Mouse (Mus musculus) spleen, postnatal 14 days (tissue): ENCODE measurements around the gene Olfr1413.

Experiments
- DNase-seq, 2 experiments: peaks; one replicate each; pipeline ENCODE4 v3.0.0; 2021 to 2022; ENCODE audit warnings: low spot score in 2 of 2

Olfr1413 gene

DNA sequence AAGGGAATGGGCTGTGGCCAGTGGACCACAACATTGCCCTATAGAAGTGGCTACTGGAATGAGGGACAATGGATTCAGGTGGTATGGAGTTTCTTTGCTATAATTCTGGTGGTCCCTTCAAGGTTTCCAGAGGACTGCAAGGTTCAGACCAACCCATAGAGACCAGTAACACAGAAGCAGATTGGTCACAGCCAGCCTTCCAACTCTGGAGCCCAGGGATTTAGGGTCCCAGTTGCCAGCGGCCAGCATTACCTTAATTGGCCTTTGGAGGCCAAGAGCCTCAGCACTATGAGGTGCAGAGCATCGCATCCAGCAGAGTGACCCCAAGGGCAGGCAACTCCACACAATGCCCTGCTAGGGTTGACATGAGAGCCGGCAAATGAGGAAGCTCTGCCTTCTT, at the start of gene Olfr1413:
Gene Olfr1413, plus strand, starts transcription at position 301 of the 400 bp plus-strand sequence.
- no peak for DNase-seq

DNA sequence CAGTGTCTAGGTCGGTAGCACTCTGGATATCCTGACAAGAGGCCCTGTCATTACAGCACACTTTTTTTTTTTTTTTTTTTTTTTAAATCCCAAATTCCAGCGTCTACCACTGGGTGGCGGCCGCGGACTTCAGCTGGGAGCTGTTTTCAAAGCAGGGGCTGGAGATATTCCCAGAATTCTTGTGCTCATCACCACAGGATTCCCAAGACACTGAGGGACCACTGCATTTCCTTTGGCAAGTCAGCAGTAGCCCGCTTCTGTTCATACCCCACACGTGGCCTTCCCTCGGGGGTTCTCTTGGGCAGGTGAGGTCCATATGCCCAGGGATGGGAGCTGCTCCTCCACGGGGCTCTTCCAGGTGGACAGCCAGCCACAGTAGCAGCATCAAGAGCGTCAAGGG, 49.7 kb upstream of the Olfr1413 start:
- no peak for DNase-seq

DNA sequence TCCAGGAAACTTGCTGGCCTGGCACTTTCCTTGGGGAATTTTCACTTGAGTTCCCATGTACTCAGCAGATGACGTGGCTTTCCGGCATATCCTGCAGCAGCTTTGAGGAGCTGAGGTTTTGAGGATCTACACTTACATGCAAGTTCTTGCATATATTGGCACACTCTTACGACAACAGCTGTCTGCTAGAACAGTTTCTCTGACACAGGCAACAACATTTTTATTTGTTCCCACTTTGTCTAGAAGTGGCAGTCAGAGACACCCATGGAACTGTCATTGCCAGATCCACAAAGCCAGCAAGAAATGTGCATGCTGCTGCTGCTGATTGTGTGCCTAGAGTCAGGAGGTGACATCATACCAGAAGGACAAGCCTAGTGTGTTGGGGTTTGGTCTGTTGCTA, 47.4 kb upstream of the Olfr1413 start:
- DNase-seq, result no peak

DNA sequence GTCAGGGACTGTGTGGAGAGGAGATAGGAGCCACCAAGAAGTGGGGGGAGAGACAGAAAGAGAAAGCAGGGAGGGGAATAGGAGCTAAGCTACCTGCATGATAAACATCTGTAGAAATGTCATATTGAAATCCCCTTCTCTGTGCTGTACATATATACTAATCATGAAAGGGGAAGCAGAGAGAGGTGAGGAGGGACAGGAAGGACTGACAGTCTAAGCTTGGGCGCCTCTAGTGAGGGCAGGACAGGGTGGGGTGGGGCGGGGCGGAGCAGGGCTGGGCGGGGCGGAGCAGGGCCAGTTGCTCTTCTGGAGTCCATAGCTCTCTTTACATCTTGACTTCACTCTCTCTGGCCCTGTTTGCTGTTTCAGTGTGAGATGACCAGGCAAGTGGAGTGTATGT, 34.1 kb upstream of the Olfr1413 start:
- DNase-seq, result no peak

DNA sequence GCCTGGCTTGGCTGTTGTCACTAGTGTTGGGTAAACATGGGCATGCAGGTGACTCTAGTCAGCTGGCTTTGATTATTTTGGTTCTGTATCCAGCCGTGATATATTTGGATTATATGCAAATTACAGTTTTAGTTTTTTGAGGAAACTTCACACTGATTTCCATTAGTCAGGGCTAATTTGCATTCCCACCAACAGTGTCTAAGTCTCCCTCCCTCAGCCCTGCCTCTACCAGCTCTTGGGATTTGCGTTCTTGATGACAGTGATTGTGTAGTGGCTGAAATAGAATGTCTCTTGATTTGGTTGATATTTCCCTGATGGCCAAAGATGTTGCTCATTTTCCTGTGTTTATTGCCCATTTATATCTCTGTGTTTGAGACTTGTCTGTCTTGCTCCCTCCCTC, 32.1 kb upstream of the Olfr1413 start:
- no peak for DNase-seq

DNA sequence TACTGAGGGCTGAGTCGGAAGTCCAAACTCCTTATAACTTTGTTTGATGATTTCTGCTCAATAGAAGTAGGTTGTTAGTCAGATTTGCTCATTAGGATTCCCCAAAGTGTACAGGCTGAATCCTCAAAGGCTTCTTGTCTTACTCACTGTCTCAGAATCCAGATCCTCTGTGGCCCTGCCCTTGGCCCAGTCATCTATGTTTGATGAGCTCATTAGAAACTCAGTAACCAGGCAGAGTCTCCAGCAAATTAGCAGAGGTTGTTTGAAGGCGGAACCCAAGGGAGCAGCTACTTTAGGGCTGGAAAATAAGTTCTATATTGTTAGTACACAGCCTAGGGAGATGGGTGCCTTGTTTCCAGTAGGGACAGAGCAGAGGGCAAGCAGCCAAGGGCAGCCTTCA, 25.2 kb upstream of the Olfr1413 start:
- DNase-seq, result no peak

DNA sequence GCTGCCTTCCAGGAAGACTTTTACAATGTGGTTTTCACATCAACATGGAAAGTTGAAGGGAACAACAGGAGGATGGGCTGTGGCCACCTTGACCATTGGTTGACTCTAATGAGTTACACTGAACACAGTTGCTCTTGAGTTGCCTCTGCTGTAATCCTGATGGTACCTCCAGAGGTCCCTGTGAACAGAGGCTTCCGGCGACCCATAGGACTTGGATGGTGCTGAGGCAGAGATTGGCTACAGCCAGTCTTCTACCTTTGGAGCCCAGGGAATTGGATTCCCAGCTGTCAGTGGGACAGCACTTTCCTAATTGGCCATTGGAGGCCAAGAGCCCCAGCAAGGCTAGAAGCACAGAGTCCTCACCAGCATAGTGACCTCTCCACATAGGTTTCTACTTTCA, 14.4 kb downstream of the Olfr1413 start, which contains the start of gene Olfr1412:
Gene Olfr1412, plus strand, starts transcription at position 301 of the 400 bp plus-strand sequence.
- no peak for DNase-seq

DNA sequence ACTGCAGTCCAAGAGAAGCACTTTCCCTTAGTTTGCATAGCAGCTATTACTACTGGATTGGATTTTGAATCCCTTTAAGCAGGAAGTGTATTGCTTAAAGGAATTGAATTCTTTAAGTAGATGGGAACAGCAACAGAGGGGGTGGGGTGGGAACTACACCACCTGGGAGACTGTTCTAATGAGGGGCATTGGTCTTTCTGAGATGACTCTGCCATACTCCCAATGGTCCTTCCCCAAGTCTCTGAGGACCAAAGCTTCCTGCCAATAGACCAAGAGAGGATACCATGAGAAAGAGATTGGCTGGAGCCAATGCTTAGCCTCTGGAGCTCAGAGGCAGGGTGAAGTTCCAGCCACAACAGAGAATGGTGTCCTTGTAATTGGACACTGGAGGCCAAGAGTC, 23.0 kb downstream of the Olfr1413 start, which contains the start of gene Olfr1411:
Gene Olfr1411, plus strand, starts transcription at position 301 of the 400 bp plus-strand sequence.
- no peak for DNase-seq

DNA sequence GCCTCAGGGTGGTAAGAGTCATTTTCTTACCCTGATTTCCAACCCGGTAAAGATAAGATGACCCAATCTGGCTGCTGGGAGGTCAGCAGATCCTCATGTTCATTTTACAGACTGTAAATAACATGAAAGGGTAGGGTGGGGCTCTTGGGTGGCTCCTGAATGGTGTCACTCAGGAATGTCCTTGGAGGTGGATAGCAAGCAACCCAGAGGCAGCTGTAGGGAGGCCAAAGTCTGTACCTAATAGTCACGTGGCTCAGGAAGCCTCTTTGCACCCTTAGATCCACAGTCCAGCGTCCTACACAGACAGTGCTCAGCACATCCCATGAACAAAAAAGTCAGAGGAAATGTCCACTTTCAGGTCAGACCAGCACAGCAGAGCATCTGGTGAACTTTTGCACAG, 24.9 kb downstream of the Olfr1413 start:
- DNase-seq, result no peak

DNA sequence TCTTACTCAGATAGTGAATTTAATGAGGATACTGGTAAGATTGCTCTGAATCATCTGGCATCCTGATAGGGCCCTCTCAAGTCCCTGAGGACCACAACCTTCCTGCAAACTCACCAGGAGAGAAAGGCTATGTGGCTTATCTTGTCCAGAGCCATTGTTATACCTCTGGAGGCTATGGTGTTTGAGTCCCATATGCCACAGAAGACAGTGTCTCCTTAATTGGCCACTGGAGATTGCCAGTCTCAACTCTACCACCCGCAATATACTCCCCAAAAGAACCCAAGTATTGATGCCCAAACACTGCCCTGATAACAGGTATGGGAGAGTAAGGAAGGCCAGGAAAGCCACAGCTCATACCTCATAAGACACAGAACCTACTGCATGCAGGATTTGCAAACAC, 34.4 kb downstream of the Olfr1413 start, which contains the start of gene Olfr1410:
Gene Olfr1410, plus strand, starts transcription at position 301 of the 400 bp plus-strand sequence.
- no peak for DNase-seq

DNA sequence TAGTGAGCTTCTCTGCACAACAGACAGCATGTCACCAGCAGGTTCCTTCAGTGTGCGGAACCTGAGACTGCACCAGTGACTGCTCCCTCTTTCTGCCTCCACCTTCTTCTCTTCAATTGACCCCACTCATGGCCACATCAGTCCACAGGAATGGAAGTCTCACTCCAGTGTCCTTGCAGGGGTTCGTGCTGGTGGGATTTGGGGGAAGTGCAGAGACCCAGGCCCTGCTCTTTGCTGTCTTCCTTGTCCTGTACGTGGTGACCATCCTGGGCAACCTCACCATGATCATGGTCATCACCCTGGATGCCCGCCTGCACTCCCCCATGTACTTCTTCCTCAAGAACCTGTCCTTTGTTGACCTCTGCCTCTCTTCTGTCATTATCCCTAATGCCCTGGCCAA, 36.6 kb downstream of the Olfr1413 start:
- no peak for DNase-seq

DNA sequence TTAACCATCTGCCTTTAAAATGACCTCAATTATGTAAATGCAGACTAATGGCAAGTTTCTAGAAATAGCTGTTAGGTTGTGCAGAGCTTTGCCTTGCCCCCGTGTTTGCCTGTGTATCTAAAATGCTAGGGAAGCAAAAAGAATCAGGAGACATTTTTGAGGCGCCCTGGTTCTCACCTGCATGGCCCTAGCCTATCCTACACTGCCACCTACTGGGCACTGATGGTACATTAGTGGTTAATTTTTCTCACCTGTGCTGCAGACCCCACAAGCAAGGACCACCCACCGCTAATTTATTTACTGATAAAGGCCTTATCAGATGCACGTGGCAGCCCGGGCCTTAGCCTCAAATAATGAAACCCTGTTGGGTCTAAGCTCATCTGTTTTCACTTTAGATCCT, 39.9 kb downstream of the Olfr1413 start:
- peak in 1 of 2 experiments; percentile 45 for DNase-seq

DNA sequence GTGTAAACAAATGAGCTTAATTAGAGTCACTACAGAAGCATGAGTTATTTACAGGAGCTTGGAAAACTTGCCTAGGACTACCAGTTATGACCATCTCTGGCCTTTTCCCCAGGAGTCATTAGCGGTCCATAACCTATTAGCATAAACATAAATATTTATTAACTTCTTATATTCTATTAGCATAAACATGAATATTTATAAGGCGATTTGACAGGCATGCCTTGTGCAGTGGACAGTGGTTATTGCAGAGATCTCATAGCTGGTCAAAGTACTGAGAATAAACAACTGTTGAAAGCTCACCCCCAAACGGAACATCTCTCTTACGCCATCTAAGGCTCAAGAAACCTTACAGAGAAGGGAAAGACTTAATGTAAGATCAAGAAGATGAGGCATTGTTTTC, 42.1 kb downstream of the Olfr1413 start:
- DNase-seq, result no peak

DNA sequence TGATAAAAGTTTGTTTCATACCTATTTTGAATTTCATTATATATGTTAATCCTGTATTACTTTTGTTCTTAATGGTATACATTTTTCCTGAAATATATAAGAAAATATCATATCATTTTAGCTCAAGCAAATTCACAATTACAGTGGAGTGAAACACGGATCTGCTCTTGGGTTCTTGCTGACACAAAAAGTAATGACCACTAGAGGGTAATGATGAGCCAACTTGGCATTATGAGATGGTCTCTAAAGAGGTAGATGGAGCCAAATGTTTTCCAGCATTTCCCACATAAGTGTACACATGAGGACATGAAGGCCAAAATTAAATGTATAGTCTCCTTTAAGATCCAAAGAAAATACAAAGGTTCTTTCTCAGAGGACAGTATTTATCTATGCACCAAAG, 43.4 kb downstream of the Olfr1413 start:
- no peak for DNase-seq

DNA sequence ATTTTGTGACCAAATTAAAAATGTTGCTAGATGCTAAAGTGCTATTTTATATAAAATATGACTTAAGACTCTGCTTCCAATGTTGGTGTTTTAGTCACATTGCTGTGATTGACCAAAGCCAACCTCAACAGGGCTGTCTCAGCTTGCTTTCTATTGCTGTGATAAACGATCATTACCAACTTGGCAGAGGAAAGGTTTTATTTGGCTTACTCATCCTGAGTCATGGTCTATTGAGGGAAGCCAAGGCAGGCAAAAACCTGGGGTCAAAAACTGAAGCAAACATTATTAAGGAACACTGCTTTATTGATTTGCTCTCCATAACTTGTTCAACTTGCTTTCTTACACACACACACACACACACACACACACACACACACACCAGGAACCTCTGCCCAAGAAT, 44.9 kb downstream of the Olfr1413 start:
- DNase-seq, result no peak

DNA sequence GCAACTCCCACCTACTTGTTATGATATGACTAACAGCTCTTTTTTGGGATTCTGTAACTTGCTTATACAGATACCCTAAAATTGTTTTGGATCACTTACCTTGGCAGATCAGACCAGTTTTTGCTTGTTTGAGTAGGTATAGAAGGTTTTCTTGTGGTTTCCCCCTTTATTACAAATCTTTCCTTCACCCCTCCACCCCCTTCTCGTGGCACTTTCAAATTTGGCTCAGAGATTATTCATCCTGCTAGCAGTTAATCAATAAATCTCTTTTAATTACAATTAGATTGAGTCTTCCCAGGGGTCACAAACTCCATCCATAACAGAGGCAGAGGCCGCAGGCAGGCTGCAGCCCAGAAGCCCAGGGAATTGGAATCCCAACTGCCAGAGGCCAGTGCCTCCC, 46.4 kb downstream of the Olfr1413 start, which contains the start of gene Olfr12:
Gene Olfr12, plus strand, starts transcription at position 301 of the 400 bp plus-strand sequence.
- DNase-seq, result no peak

DNA sequence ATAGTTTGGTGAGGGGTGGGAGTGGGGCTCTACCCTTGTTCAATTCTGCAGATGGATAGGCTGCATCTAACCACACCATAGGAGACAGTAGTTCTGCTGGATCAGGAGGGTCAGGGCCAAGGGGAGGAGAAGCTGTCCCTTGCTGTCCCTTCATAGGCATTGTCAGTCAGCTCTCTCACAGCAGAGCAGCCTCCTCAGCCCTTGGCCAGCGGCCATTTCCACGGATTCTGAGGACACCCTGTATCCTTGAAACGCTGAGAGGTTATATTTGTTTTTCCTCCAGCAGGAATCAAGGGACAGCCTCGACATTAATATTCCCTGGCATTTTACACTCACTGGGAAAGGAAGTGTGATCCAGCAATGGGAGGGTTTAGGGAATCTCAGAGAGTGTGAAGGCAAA, 47.2 kb downstream of the Olfr1413 start:
- DNase-seq, result no peak
